Mouse (Mus musculus) stomach, embryonic 15.5 days (tissue): Measurements from ENCODE around the gene Faah. TPM values are rescaled to one million over a fixed set of nuclear protein-coding genes. Genes with fewer than 3 reads are reported as not detected.

Source experiments
- polyA plus RNA-seq: library from polyadenylated mRNA; unstranded; fragments of >200 nt; fragmentation: Nextera tagmentation; extraction: Ambion mirVana; gene quantifications from 2 replicates; pipeline ENCODE4 v1.2.1, GENCODE M21; 2015

Faah gene
- polyA plus RNA-seq, 1 experiment from 2014 or later = 14.8 TPM

Other genes with a start within 250 kb of the Faah start
- 0.40 and 0.45 TPM in 2 replicates for gene Tex38, start 236.9 kb downstream of the Faah start, polyA plus RNA-seq
- 47.8 and 50.9 TPM in 2 replicates for gene Atpaf1, start 233.1 kb downstream of the Faah start, polyA plus RNA-seq
- gene Mob3c, start 189.8 kb downstream of the Faah start, polyA plus RNA-seq = 11.8 and 13.5 TPM in 2 replicates
- gene Mknk1, start 178.7 kb downstream of the Faah start, polyA plus RNA-seq = 43.1 and 58.5 TPM in 2 replicates
- not detected in 2 replicates for gene Kncn, start 133.5 kb downstream of the Faah start, polyA plus RNA-seq
- gene 6430628N08Rik, start 127.3 kb downstream of the Faah start, polyA plus RNA-seq = not detected in 2 replicates
- 0.03 TPM in 1 of 2 replicates, not detected in the other for gene Dmbx1, start 78.0 kb downstream of the Faah start, polyA plus RNA-seq
- gene Nsun4, start 36.0 kb upstream of the Faah start, polyA plus RNA-seq = 19.8 and 21.0 TPM in 2 replicates
- gene Uqcrh, start 57.1 kb upstream of the Faah start, polyA plus RNA-seq = 541 and 546 TPM in 2 replicates
- 65.3 and 68.0 TPM in 2 replicates for gene Lrrc41, start 57.3 kb upstream of the Faah start, polyA plus RNA-seq
- gene Rad54l, start 105.8 kb upstream of the Faah start, polyA plus RNA-seq = 24.6 and 26.4 TPM in 2 replicates
- 50.0 and 52.9 TPM in 2 replicates for gene Pomgnt1, start 105.9 kb upstream of the Faah start, polyA plus RNA-seq
- gene Lurap1, start 133.4 kb upstream of the Faah start, polyA plus RNA-seq = 2.4 and 3.1 TPM in 2 replicates
- gene Tspan1, start 149.7 kb upstream of the Faah start, polyA plus RNA-seq = 47.5 and 50.8 TPM in 2 replicates
- not detected in 2 replicates for gene 1700042G07Rik, start 155.4 kb upstream of the Faah start, polyA plus RNA-seq
- gene Gm49337, start 155.5 kb upstream of the Faah start, polyA plus RNA-seq = not detected in 2 replicates
- gene Pik3r3, start 203.7 kb upstream of the Faah start, polyA plus RNA-seq = 9.3 and 12.2 TPM in 2 replicates